Mouse (Mus musculus) ES-Bruce4 (cell line): ENCODE results near the gene Plekhg5. TPM values are rescaled to one million over a fixed set of nuclear protein-coding genes. Genes with fewer than 3 reads are reported as not detected.

Experiments used
- H3K27ac ChIP-seq: 2 replicates; pipeline ENCODE4 v1.5.1; 2012; ENCODE audit warnings: low read length, inconsistent platforms; ENCODE audit not compliant: insufficient read depth
- H3K27me3 ChIP-seq: 2 replicates; pipeline ENCODE4 v1.6.1; 2012; ENCODE audit warnings: mild to moderate bottlenecking, low read length, inconsistent platforms; ENCODE audit not compliant: control insufficient read depth, poor library complexity, insufficient read depth, severe bottlenecking
- H3K36me3 ChIP-seq: 2 replicates; pipeline ENCODE4 v1.6.1; 2012; ENCODE audit warnings: inconsistent platforms, mild to moderate bottlenecking, low read length, moderate library complexity; ENCODE audit not compliant: control insufficient read depth, poor library complexity, insufficient read depth, severe bottlenecking
- H3K4me1 ChIP-seq: one replicate; pipeline ENCODE4 v1.8.1; 2011; ENCODE audit warnings: low read length; ENCODE audit not compliant: control insufficient read depth, insufficient read depth
- H3K4me3 ChIP-seq: 2 replicates; pipeline ENCODE4 v1.5.1; 2011; ENCODE audit warnings: low read depth, mild to moderate bottlenecking, low read length
- H3K9ac ChIP-seq: 2 replicates; pipeline ENCODE4 v1.6.1; 2012; ENCODE audit warnings: low read depth, mild to moderate bottlenecking, inconsistent platforms; ENCODE audit not compliant: poor library complexity, severe bottlenecking
- H3K9me3 ChIP-seq: replicated peaks from 2 replicates; pipeline ENCODE4 v1.6.1; 2012; ENCODE audit warnings: mild to moderate bottlenecking, low read length, inconsistent platforms; ENCODE audit not compliant: control insufficient read depth, poor library complexity, insufficient read depth, severe bottlenecking
- CTCF ChIP-seq: IDR thresholded peaks from one replicate; pipeline ENCODE4 v1.8.1; 2011; ENCODE audit warnings: low read depth, low read length
- EP300 ChIP-seq: IDR thresholded peaks from 2 replicates; pipeline ENCODE4 v1.6.1; 2011; ENCODE audit warnings: low read depth, low read length; ENCODE audit not compliant: insufficient read depth
- POLR2A ChIP-seq: IDR thresholded peaks from one replicate; pipeline ENCODE4 v1.8.1; 2011; ENCODE audit warnings: low read length; ENCODE audit not compliant: insufficient read depth
- polyA plus RNA-seq: library from polyadenylated mRNA; stranded (reverse); fragments of >200 nt; gene quantifications from 2 replicates; pipeline ENCODE4 v1.2.4, GENCODE M21; 2011; ENCODE audit warnings: low read depth; ENCODE audit not compliant: missing spikeins, insufficient read depth, insufficient read length

Plekhg5 gene
- polyA plus RNA-seq, 1 experiment, result 17.5 TPM

GRCm38 (mm10) chr4:152153771-152154177 is 81.5 kb downstream of the Plekhg5 start:
- TF ChIP-seq POLR2A, result no peak
- 0 out of 2 replicates have a peak, but pooled peaks have one; percentile 46 for TF ChIP-seq EP300
- TF ChIP-seq CTCF, result peak; percentile 98
- Histone ChIP-seq H3K36me3 (no peaks in the 10 kb centered on the region), H3K9me3 (no peaks in the 10 kb centered on the region), H3K4me3 (peak overlapping the region; percentile 24), H3K27ac (no peak overlapping the region), H3K27me3 (no peaks in the 10 kb centered on the region; the same call in 1 of the 2 replicates), H3K9ac (no peak overlapping the region), H3K4me1 (no peaks in the 10 kb centered on the region)

GRCm38 (mm10) chr4:152155019-152155418 is 82.7 kb downstream of the Plekhg5 start:
- Histone ChIP-seq H3K36me3 (no peaks in the 10 kb centered on the region), H3K27me3 (no peaks in the 10 kb centered on the region; the same call in 1 of the 2 replicates), H3K4me3 (no peak overlapping the region), H3K9me3 (no peaks in the 10 kb centered on the region), H3K27ac (no peak overlapping the region), H3K9ac (no peak overlapping the region), H3K4me1 (no peaks in the 10 kb centered on the region)
- TF ChIP-seq POLR2A (no peak), CTCF (peak; percentile 2)

- Histone ChIP-seq H3K36me3 (no peaks in the 10 kb centered on the region), H3K27me3 (no peaks in the 10 kb centered on the region; the same call in 1 of the 2 replicates), H3K4me3 (peak overlapping the region; percentile 71; the same call in 1 of the 2 replicates)
Measured at GRCm38 (mm10) chr4:152157779-152158584, 85.7 kb downstream of the Plekhg5 start.

GRCm38 (mm10) chr4:152158585-152159284 is 86.4 kb downstream of the Plekhg5 start, which contains the start of gene Hes2:
Gene Hes2 (plus strand): TSS chr4:152158867.
- H3K9ac ChIP-seq, result peak within 1 kb of the TSS; percentile 24
- H3K27me3 ChIP-seq, result no peaks in the 10 kb centered on the region; the same call in 1 of the 2 replicates
- no peaks in the 10 kb centered on the region for H3K36me3 ChIP-seq
- TF ChIP-seq EP300, result no peak
- TF ChIP-seq POLR2A, result no peak
- no peak for TF ChIP-seq CTCF
- no peaks in the 10 kb centered on the region for H3K9me3 ChIP-seq
- H3K4me3 ChIP-seq, result peak within 1 kb of the TSS; percentile 71
- no peak within 1 kb of the TSS for H3K27ac ChIP-seq
- H3K4me1 ChIP-seq, result no peaks in the 10 kb centered on the region

More at GRCm38 (mm10) chr4:152157779-152158584, 85.7 kb downstream of the Plekhg5 start:
- no peaks in the 10 kb centered on the region for H3K9me3 ChIP-seq
- H3K27ac ChIP-seq, result no peak overlapping the region
- H3K9ac ChIP-seq, result no peak overlapping the region
- H3K4me1 ChIP-seq, result no peaks in the 10 kb centered on the region
- TF ChIP-seq EP300 (no peak), CTCF (peak; percentile 82)

DNA sequence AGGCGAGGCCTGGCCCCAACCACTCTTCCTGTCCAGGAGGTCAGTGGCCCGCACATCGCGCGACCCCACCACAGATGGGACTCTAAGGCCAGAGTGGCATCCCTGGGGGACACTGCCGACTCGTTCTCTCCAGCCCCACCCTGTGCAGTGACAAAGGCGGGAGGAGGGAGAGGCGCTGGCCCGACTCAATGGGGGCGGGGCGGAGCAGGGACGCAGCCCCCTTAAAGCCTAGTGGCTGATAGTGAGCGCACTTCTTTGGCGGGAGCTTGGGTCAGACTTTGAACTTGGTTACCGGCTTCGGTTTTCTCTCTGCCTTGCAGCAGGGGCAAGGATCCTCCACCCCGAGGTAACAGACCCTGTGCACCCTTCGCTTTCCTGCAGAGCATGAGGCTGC is 87.0 kb downstream of the Plekhg5 start:
- H3K27ac ChIP-seq, result no peak overlapping the region
- H3K4me1 ChIP-seq, result no peaks in the 10 kb centered on the region
- H3K36me3 ChIP-seq, result no peaks in the 10 kb centered on the region
- no peaks in the 10 kb centered on the region for H3K9me3 ChIP-seq
- peak overlapping the region; percentile 71 for H3K4me3 ChIP-seq
- peak overlapping the region; percentile 24; the same call in 1 of the 2 replicates for H3K9ac ChIP-seq
- TF ChIP-seq EP300, result no peak
- TF ChIP-seq CTCF, result no peak
- no peak for TF ChIP-seq POLR2A
- H3K27me3 ChIP-seq, result no peaks in the 10 kb centered on the region; the same call in 1 of the 2 replicates

- Histone ChIP-seq H3K4me1 (no peaks in the 10 kb centered on the region), H3K4me3 (no peak overlapping the region), H3K27me3 (no peaks in the 10 kb centered on the region; the same call in 1 of the 2 replicates), H3K9me3 (no peaks in the 10 kb centered on the region), H3K36me3 (no peaks in the 10 kb centered on the region), H3K27ac (no peak overlapping the region), H3K9ac (no peak overlapping the region)
- TF ChIP-seq POLR2A (no peak), CTCF (no peak), EP300 (no peak)
Measured at GRCm38 (mm10) chr4:152160748-152161147, 88.5 kb downstream of the Plekhg5 start.
